Mouse (Mus musculus) erythroblast, embryonic 14.5 days (primary cell): ENCODE data around the gene Tc2n. TPM values are rescaled to one million over a fixed set of nuclear protein-coding genes. Genes with fewer than 3 reads are reported as not detected.

ENCODE experiments used
- H3K27me3 ChIP-seq: 2 replicates; pipeline ENCODE4 v1.6.1; 2012; ENCODE audit warnings: inconsistent platforms; ENCODE audit not compliant: control insufficient read depth
- H3K36me3 ChIP-seq: 2 replicates; pipeline ENCODE4 v1.6.1; 2012; ENCODE audit warnings: mild to moderate bottlenecking, inconsistent platforms; ENCODE audit not compliant: control insufficient read depth
- H3K4me1 ChIP-seq: 2 replicates; pipeline ENCODE4 v1.6.1; 2012; ENCODE audit warnings: inconsistent platforms; ENCODE audit not compliant: control insufficient read depth
- H3K4me3 ChIP-seq: replicated peaks from 2 replicates; pipeline ENCODE3; 2012; ENCODE audit warnings: moderate library complexity, mild to moderate bottlenecking, inconsistent platforms
- H3K9me3 ChIP-seq: 2 replicates; pipeline ENCODE4 v1.6.1; 2012; ENCODE audit warnings: low read length, inconsistent platforms, mixed read lengths; ENCODE audit not compliant: control insufficient read depth
- GATA1 ChIP-seq: IDR thresholded peaks from 2 replicates; pipeline ENCODE4 v1.6.1; 2012; ENCODE audit warnings: low read length, inconsistent platforms, mixed read lengths
- TAL1 ChIP-seq: IDR thresholded peaks from 3 replicates; pipeline ENCODE4 v1.6.1; 2012; ENCODE audit warnings: low read length, inconsistent platforms, mixed read lengths
- polyA plus RNA-seq: library from polyadenylated mRNA; stranded (reverse); fragments of >175 nt; gene quantifications from 2 replicates; pipeline ENCODE4 v1.2.3, GENCODE M21; 2012

Tc2n gene
- not detected in 2 replicates for polyA plus RNA-seq

DNA sequence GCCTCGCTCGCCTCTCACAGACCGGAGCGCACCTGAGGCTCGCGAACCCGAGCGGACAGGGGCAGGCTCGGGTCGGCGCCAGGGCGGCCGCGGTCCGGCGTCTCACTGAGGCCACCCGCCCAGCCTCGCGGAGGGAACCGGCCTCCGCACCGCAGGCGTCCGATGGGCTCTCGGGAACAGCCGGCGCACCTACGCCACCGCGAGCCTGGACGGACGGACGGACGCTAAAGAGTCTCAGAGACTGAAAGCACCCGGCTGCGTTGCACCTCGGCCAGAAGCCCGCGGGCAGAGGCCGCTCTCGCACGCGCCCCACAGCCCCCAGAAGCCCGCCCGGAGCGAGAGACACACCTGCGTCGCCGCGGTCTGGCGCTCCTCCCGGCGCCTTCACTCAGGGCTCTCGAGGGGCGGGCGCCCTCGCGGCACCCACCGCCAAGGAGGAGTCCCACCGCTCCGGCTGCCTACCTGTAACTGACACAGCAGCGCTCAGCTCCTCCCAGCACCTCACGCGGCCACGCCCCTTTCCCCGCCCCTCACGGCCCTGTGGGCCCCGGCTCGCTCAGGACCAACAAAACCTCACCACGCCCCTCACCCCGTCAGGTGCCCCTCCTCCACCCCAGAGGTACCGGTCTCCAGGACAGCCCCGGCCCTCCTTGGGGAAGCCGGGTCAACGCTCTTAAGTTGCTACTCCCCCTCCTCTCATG is at the start of gene Tc2n:
Tc2n (minus strand) TSS at position 470 of the 701 bp plus-strand sequence.
- Histone ChIP-seq H3K27me3 (peaks cover 36% of the 10 kb centered on the region), H3K9me3 (peaks cover 2% of the 10 kb centered on the region; the same call in 1 of the 2 replicates), H3K4me3 (peak within 1 kb of the TSS; percentile 52), H3K36me3 (no peaks in the 10 kb centered on the region), H3K4me1 (peaks cover 7% of the 10 kb centered on the region)
- TF ChIP-seq TAL1 (no peak), GATA1 (no peak)

DNA sequence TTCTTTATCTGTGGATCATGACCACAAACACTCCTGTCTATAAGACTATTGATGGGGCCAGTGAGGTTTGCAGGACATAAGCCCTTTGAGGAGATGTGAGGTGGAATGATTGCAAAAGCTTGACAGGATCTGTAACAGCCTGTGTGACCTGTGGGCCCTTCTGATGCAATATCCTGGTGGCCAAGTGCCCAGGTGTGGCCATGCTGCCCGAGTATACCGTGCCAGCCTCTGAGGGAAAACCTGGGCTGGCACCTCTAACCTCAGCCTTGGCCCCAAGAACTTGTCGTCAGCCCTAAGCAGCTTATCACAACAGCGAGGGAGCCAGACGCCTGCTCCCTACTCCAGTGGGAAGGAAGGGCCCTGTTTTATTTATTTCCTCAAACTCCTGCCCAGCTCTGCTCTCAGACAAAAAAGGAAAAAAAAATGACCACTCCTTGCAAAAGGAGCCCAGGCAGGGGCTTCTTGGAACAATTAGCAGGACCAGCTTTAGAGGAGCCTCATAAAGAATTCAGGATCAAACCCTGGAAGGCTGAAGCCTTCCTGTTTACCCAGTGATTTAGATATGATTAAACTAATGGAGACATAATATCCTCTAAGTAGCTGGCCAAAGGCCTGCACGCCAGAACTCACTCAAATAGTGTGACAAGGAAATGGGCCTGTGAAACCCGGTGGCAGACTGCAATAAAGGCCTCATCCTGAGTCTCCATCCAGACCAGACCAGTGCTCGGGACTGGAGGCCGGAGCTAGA is 49.2 kb upstream of the Tc2n start:
- Histone ChIP-seq H3K27me3 (no peaks in the 10 kb centered on the region), H3K9me3 (no peaks in the 10 kb centered on the region), H3K36me3 (no peaks in the 10 kb centered on the region), H3K4me3 (no peak overlapping the region), H3K4me1 (no peaks in the 10 kb centered on the region)
- no peak for TF ChIP-seq TAL1

DNA sequence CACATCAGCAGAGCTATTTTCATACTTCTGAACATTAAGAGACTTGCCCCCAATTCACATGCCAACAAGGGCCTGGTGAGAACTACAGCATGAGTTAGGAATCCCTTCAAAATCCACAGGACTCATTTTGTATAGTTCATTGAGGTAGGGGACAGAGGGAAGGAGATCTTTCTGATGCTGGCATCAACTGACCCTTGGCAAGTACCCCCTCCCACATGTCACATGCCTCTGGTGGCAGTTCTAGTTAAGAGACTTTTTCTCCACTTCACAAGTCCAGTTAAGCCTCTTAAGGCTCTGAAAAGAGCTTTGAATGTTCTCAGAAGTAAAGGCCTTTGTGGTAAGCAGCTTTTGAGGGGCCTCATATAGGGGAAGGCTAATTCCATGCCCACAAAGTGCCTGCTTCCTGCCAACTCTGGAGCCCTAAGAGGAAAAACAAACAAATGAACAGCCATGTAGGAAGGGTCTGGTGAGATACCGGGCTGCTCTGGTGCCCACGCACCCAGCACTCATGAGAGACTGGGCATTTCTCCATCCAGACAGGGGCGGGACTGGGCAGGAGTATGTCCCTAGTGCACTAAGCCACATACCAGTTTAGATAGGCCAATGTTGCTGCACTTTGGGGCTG is 48.0 kb upstream of the Tc2n start:
- Histone ChIP-seq H3K4me3 (no peak overlapping the region), H3K36me3 (no peaks in the 10 kb centered on the region), H3K27me3 (no peaks in the 10 kb centered on the region), H3K4me1 (no peaks in the 10 kb centered on the region), H3K9me3 (0 out of 2 replicates have a peak, but pooled peaks cover 2% of the 10 kb centered on the region)
- TF ChIP-seq TAL1 (no peak), GATA1 (no peak)

DNA sequence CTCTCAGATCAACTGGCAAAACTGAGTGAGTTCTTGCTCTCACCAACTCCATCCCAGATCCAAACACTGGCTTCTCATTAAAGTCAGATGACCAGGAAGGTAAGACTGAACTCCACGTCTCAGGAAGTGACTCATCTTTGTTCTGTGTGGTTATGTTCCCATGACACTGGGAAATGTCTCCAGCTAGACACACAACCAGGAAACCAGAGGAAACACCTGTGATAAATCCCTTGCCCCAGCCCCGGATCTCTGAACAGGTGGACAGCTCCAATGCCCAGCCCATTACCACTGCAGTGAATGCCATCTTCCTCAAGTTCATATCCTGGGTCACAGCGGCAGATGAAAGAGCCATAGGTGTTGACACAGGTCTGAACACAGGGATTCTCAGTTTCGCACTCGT is 46.5 kb upstream of the Tc2n start:
- H3K9me3 ChIP-seq = 0 out of 2 replicates have a peak, but pooled peaks cover 2% of the 10 kb centered on the region
- TF ChIP-seq GATA1 = no peak
- TF ChIP-seq TAL1 = no peak
- no peaks in the 10 kb centered on the region for H3K36me3 ChIP-seq
- no peaks in the 10 kb centered on the region for H3K27me3 ChIP-seq
- no peaks in the 10 kb centered on the region for H3K4me1 ChIP-seq
- H3K4me3 ChIP-seq = no peak overlapping the region

DNA sequence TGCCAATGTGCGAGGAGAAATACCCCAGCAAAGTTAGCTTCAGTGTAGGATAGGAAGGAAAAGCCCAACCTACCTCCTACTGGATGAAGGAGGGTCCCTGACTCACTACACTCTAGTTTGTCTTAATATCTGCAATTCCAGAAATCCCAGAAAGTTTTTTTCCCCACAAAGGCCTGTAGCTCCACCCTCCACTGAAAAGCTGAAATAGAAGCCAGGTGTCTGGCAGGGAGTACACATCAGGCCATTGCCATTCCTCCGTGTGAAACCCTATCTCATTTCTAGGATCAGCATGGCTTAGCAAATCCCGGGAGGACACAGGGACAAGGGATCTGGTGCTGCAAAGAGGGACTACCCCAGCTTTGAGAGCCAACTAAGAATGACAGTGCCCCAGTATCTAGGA is 44.7 kb upstream of the Tc2n start:
- no peak for TF ChIP-seq GATA1
- TF ChIP-seq TAL1 = no peak
- Histone ChIP-seq H3K4me1 (no peaks in the 10 kb centered on the region), H3K4me3 (no peak overlapping the region), H3K27me3 (no peaks in the 10 kb centered on the region), H3K36me3 (no peaks in the 10 kb centered on the region), H3K9me3 (0 out of 2 replicates have a peak, but pooled peaks cover 2% of the 10 kb centered on the region)

DNA sequence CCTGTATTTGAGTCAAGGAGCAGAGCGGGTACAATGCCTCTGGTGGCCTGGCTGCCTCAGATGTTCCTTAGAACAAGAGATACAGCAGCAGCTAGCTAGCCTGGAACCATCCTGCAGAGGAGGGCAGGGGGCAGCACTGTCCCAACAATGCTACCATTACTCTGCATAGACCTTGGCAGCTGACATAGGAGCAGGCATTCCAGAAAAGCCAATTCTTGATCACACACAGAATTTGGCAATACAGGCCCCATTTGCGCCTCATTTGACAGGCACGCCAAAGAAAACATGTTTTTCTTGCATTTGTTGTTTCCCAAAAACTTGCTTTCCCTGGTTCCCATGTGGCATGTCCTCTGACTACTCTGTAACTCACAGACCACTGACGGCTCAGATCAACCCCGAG is 43.7 kb upstream of the Tc2n start:
- Histone ChIP-seq H3K4me1 (no peaks in the 10 kb centered on the region), H3K4me3 (no peak overlapping the region), H3K36me3 (no peaks in the 10 kb centered on the region), H3K9me3 (0 out of 2 replicates have a peak, but pooled peaks cover 2% of the 10 kb centered on the region), H3K27me3 (no peaks in the 10 kb centered on the region)
- TF ChIP-seq GATA1 = no peak
- no peak for TF ChIP-seq TAL1

DNA sequence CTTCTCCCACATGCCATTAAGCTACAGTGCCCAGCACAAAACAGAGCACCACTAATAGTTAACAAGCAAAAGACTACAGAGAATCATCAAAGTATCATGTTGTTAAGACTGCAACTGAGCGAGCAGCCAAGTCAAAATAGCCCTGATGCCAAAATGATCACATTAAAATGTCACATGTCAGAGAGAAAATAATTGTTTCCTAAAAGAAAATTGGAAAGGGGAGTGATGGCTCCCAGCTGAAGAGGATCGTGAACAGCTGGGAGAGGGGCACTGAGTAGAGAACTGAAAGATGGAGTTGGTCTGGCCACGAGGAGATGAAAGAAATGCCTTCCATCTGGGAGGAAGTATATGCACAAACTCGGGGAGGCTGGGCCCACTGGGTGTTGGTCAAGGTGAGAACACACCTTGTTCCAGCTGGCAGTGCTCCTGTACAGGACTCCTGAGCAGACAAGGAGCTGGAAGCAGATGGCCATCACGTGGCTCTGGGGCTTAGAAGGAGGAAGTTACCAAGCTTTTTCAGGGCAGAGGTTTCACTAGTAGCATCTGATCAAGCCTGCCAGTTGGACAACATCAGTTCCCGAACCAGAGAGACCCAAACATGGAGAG is 41.2 kb upstream of the Tc2n start:
- Histone ChIP-seq H3K27me3 (no peaks in the 10 kb centered on the region), H3K4me1 (no peaks in the 10 kb centered on the region), H3K9me3 (0 out of 2 replicates have a peak, but pooled peaks cover 2% of the 10 kb centered on the region), H3K36me3 (no peaks in the 10 kb centered on the region), H3K4me3 (no peak overlapping the region)
- TF ChIP-seq TAL1 = no peak
- TF ChIP-seq GATA1 = no peak

DNA sequence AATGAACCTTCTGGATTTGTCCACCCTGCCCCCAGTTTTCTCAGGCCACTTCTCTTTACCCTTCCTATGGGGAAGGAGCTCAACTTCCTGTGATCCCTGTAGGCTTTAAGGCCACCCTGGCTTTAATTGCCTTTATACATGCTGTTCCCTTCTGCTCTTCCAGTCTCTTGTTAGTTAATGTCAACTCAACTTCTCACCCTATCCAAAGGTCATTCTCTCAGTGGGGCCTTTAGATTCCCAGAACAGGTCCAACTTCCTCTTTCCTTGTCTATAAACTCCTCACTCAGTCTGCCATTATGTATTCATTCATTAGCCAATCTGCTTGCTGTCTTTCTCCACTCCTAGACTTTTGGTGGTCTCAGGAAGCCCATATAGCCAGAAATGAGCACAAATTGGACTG is 40.4 kb upstream of the Tc2n start:
- H3K27me3 ChIP-seq = no peaks in the 10 kb centered on the region
- no peak for TF ChIP-seq TAL1
- TF ChIP-seq GATA1 = no peak
- H3K4me3 ChIP-seq = no peak overlapping the region
- H3K36me3 ChIP-seq = no peaks in the 10 kb centered on the region
- no peaks in the 10 kb centered on the region for H3K4me1 ChIP-seq
- 0 out of 2 replicates have a peak, but pooled peaks cover 2% of the 10 kb centered on the region for H3K9me3 ChIP-seq

DNA sequence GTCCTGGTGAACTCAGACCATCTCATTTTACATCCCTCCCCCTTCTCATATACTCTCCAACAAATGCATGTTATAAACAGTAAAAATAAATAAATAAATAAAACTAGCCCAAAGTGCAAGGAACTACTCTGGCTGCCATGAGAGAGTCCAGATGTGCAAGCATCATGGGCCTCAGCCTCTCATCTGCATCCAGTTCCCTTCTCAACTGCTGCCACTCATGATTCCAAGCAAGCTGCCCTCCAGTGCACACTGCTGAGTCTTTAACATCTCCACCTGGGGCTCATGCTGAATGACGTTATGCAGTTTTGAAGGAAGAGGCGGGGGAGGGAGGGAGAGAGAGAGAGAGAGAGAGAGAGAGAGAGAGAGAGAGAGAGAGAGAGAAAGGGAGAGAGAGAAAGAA is 24.1 kb upstream of the Tc2n start:
- Histone ChIP-seq H3K27me3 (no peaks in the 10 kb centered on the region), H3K4me1 (no peaks in the 10 kb centered on the region), H3K4me3 (no peak overlapping the region), H3K36me3 (no peaks in the 10 kb centered on the region), H3K9me3 (no peaks in the 10 kb centered on the region)
- TF ChIP-seq GATA1 = no peak
- TF ChIP-seq TAL1 = no peak
